Mouse (Mus musculus) spleen, adult 2 months (tissue): ENCODE measurements around the gene Rbm28. TPM values are rescaled to one million over a fixed set of nuclear protein-coding genes. Genes with fewer than 3 reads are reported as not detected.

Experiments used
- DNase-seq, 2 experiments: peaks; one replicate each; pipeline versions ENCODE4 v3.0.0 to v3.0.0-alpha.2; 2012 to 2021; ENCODE audit warnings: low spot score in 2 of 2, low read depth in 1 of 2
- H3K27ac ChIP-seq: fragments of 200-500 bp; 2 replicates; pipeline ENCODE4 v1.5.1; 2012; ENCODE audit warnings: low read length, inconsistent platforms; ENCODE audit not compliant: insufficient read depth
- H3K27me3 ChIP-seq: fragments of 200-500 bp; 2 replicates; pipeline ENCODE4 v1.6.1; 2012; ENCODE audit warnings: mild to moderate bottlenecking, moderate library complexity, low read length, inconsistent platforms; ENCODE audit not compliant: control insufficient read depth, insufficient read depth
- H3K36me3 ChIP-seq: fragments of 200-500 bp; 2 replicates; pipeline ENCODE4 v1.6.1; 2012; ENCODE audit warnings: mild to moderate bottlenecking, low read length, inconsistent platforms; ENCODE audit not compliant: control insufficient read depth, insufficient read depth
- H3K4me1 ChIP-seq: fragments of 200-500 bp; 2 replicates; pipeline ENCODE4 v1.6.1; 2011; ENCODE audit warnings: inconsistent platforms; ENCODE audit not compliant: control insufficient read depth, insufficient read depth, insufficient read length
- H3K4me3 ChIP-seq: fragments of 200-500 bp; 2 replicates; pipeline ENCODE4 v1.5.1; 2011; ENCODE audit warnings: mild to moderate bottlenecking, inconsistent platforms; ENCODE audit not compliant: insufficient read depth, insufficient read length; ENCODE audit errors: extremely low read depth
- CTCF ChIP-seq: fragments of 200-500 bp; IDR thresholded peaks from 2 replicates; pipeline ENCODE4 v1.5.1; 2011; ENCODE audit warnings: mild to moderate bottlenecking, inconsistent platforms; ENCODE audit not compliant: insufficient read depth, insufficient read length, insufficient replicate concordance; ENCODE audit errors: extremely low read depth
- POLR2A ChIP-seq: fragments of 200-500 bp; IDR thresholded peaks from 2 replicates; pipeline ENCODE4 v1.6.1; 2011; ENCODE audit warnings: low read depth, low read length, inconsistent platforms
- WGBS: fragments of 180-500 bp; shearing (Covaris S2); methylation state at CpG from one replicate; pipeline ENCODE4 v1.1.7; 2018; 5-methylcytosine and 5-hydroxymethylcytosine counted together
- polyA plus RNA-seq: library from polyadenylated mRNA; depleted of rRNA; stranded (reverse); fragments of >200 nt; gene quantifications from 2 replicates; pipeline ENCODE4 v1.2.3, GENCODE M21; 2012

Rbm28 gene
- polyA plus RNA-seq, 1 experiment = 3.6 TPM

GRCm38 (mm10) chr6:29208178-29208577 is 43.4 kb upstream of the Rbm28 start:
- Histone ChIP-seq H3K4me1 (peaks cover 6% of the 10 kb centered on the region; the same call in 1 of the 2 replicates), H3K36me3 (peaks cover 4% of the 10 kb centered on the region), H3K4me3 (no peak overlapping the region), H3K27me3 (no peaks in the 10 kb centered on the region), H3K27ac (no peak overlapping the region)
- WGBS = 66% methylated on average over 5 of the region's 5 CpGs
- DNase-seq = no peak
- TF ChIP-seq CTCF (no peak), POLR2A (no peak)

GRCm38 (mm10) chr6:29207017-29207416 is 42.2 kb upstream of the Rbm28 start:
- Histone ChIP-seq H3K27me3 (no peaks in the 10 kb centered on the region), H3K36me3 (peaks cover 6% of the 10 kb centered on the region), H3K27ac (no peak overlapping the region), H3K4me3 (no peak overlapping the region), H3K4me1 (peaks cover 6% of the 10 kb centered on the region; the same call in 1 of the 2 replicates)
- no peak for DNase-seq
- TF ChIP-seq CTCF (no peak), POLR2A (no peak)
- WGBS = 90% methylated on average over 5 of the region's 5 CpGs

GRCm38 (mm10) chr6:29206006-29206405 is 41.2 kb upstream of the Rbm28 start:
- Histone ChIP-seq H3K36me3 (peaks cover 6% of the 10 kb centered on the region), H3K4me1 (no peaks in the 10 kb centered on the region; the same call in 1 of the 2 replicates), H3K4me3 (no peak overlapping the region), H3K27me3 (no peaks in the 10 kb centered on the region), H3K27ac (no peak overlapping the region)
- WGBS = 95% methylated on average over 10 of the region's 10 CpGs
- no peak for DNase-seq
- TF ChIP-seq CTCF = no peak
- no peak for TF ChIP-seq POLR2A

- Histone ChIP-seq H3K27ac (no peak overlapping the region), H3K4me1 (no peaks in the 10 kb centered on the region; the same call in 1 of the 2 replicates), H3K27me3 (no peaks in the 10 kb centered on the region), H3K4me3 (no peak overlapping the region), H3K36me3 (peaks cover 6% of the 10 kb centered on the region)
- peak; percentile 47; the same call in 1 of the 2 replicates for TF ChIP-seq CTCF
- no peak for TF ChIP-seq POLR2A
- peak in 1 of 2 experiments; percentile 29 for DNase-seq
- WGBS = 78% methylated on average over 15 of the region's 15 CpGs
Measured at GRCm38 (mm10) chr6:29204932-29205614, 40.3 kb upstream of the Rbm28 start.

GRCm38 (mm10) chr6:29203861-29204585 is 39.2 kb upstream of the Rbm28 start:
- 87% methylated on average over 6 of the region's 6 CpGs for WGBS
- no peaks in the 10 kb centered on the region for H3K27me3 ChIP-seq
- no peak for TF ChIP-seq CTCF
- TF ChIP-seq POLR2A = no peak
- H3K4me3 ChIP-seq = no peak overlapping the region
- H3K27ac ChIP-seq = no peak overlapping the region
- H3K4me1 ChIP-seq = no peaks in the 10 kb centered on the region; the same call in 1 of the 2 replicates
- peaks cover 6% of the 10 kb centered on the region for H3K36me3 ChIP-seq
- no peak for DNase-seq

GRCm38 (mm10) chr6:29203096-29203495 is 38.3 kb upstream of the Rbm28 start:
- WGBS = 95% methylated on average over 13 of the region's 13 CpGs
- H3K4me3 ChIP-seq = no peak overlapping the region
- H3K27me3 ChIP-seq = no peaks in the 10 kb centered on the region
- peaks cover 6% of the 10 kb centered on the region for H3K36me3 ChIP-seq
- no peak for DNase-seq
- H3K4me1 ChIP-seq = no peaks in the 10 kb centered on the region; the same call in 1 of the 2 replicates
- H3K27ac ChIP-seq = no peak overlapping the region
- TF ChIP-seq CTCF (no peak), POLR2A (no peak)
